Mouse (Mus musculus): ENCODE measurements around the gene Prr5l. TPM values are rescaled to one million over a fixed set of nuclear protein-coding genes. Genes with fewer than 3 reads are reported as not detected.
A peak's percentile ranks its signal among the peaks of the same experiment; 100 is the strongest.

The Prr5l gene
- polyA plus RNA-seq, 1 experiment from 2014 or later = 18.0 TPM

- peak; percentile 86 for DNase-seq (ENCODE audit: low spot score)
- 24% methylated on average over 9 of the region's 9 CpGs for WGBS
Measured at GRCm38 (mm10) chr2:101665058-101665702, 217.6 kb downstream of the Prr5l start.

More at GRCm38 (mm10) chr2:101665058-101665702, 217.6 kb downstream of the Prr5l start:
- peak; percentile 78; the same call in 1 of the 2 replicates for ATAC-seq (replicated peaks; ENCODE audit: insufficient number of reproducible peaks, low FRiP score, low TSS enrichment, low read depth)
- Histone ChIP-seq H3K36me3 (replicated peaks; ENCODE audit: control insufficient read depth, insufficient read depth, low read depth, low read length) (no peaks in the 10 kb centered on the region), H3K9me3 (replicated peaks; ENCODE audit: control insufficient read depth, low read length) (no peaks in the 10 kb centered on the region), H3K4me1 (ENCODE audit: control insufficient read depth, insufficient read depth, low read length) (no peaks in the 10 kb centered on the region), H3K4me3 (ENCODE audit: low read depth, low read length) (no peak overlapping the region), H3K9ac (replicated peaks; ENCODE audit: low read length) (no peak overlapping the region), H3K27ac (replicated peaks; ENCODE audit: low read depth, low read length) (no peak overlapping the region), H3K4me2 (ENCODE audit: low read depth, low read length) (no peak overlapping the region), H3K27me3 (ENCODE audit: control insufficient read depth, insufficient read depth, low read length) (no peaks in the 10 kb centered on the region)

Other genes starting within 250 kb of the Prr5l start
- 0.61 and 0.66 TPM in 2 replicates for gene Rag1, start 233.5 kb downstream of the Prr5l start, polyA plus RNA-seq (2014; fragmentation: Nextera tagmentation; extraction: Ambion mirVana)
- 63.7 and 66.3 TPM in 2 replicates for gene B230118H07Rik, start 233.5 kb downstream of the Prr5l start, polyA plus RNA-seq (2014; fragmentation: Nextera tagmentation; extraction: Ambion mirVana)
- 18.9 and 20.6 TPM in 2 replicates for gene Traf6, start 204.6 kb downstream of the Prr5l start, polyA plus RNA-seq (2014; fragmentation: Nextera tagmentation; extraction: Ambion mirVana)
- 62.2 and 63.1 TPM in 2 replicates for gene Commd9, start 3.2 kb upstream of the Prr5l start, polyA plus RNA-seq (2014; fragmentation: Nextera tagmentation; extraction: Ambion mirVana)

All from embryonic facial prominence, embryonic 11.5 days (tissue).